Comparison of ENCODE assay signal across 14 mouse cellular contexts in the genomic region with DNA sequence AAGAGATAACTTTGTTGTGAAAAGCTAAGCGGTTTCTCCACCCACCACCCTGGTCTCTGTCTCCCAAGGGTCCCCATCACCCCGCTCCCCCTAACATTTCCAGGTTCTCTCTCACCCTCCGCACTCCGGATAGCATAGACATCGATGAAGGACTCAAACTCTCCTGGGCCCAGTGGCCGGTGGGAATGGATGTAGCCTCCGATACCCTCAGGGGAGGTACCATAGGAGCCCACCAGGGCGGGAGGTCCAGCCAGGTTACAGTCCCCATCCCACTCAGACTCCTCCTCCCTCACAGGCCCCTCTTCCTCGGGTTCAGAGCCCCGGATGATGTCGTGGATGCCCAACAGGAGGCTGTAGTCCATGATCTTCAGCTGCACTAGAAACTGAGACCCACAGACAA. TPM values are rescaled to one million over a fixed set of nuclear protein-coding genes. Genes with fewer than 3 reads are reported as not detected.
"Had no signal": no experiment of that assay in that cellular context is flagged by ENCODE, and none has a peak within 500 bp of the region (broad histone marks: within the 10 kb centered on the region; RNA-seq: fewer than 3 reads in every experiment).

No protein-coding gene starts in this region.

- H3K4me3 ChIP-seq: limb, embryonic 12.5 days; neural tube, embryonic 13.5 days had no signal

- H3K27me3 ChIP-seq: limb, embryonic 12.5 days; neural tube, embryonic 13.5 days had no signal

- ATAC-seq: intestine, postnatal 0 days; lung, postnatal 0 days had no signal

- DNase-seq: kidney, adult 8-10 months; kidney, postnatal 4 days; lung, adult 2 months; lung, postnatal 36 days; midbrain, embryonic 14.5 days; retina, postnatal 1 day; right cerebral cortex, postnatal 4 days; spleen, adult 18-20 months; thymus, postnatal 36 days had no signal

- H3K27ac ChIP-seq: limb, embryonic 12.5 days had no signal

- H3K9me3 ChIP-seq: limb, embryonic 12.5 days; neural tube, embryonic 13.5 days had no signal

- H3K4me2 ChIP-seq: limb, embryonic 12.5 days; neural tube, embryonic 13.5 days had no signal

RNA-seq across cellular contexts. Expression of a gene that starts 9.6 kb away (rescaled TPM):
- total RNA-seq: monocyte, adult 5-6 weeks had no signal
